Mouse (Mus musculus) liver, postnatal 0 days (tissue): Measurements from ENCODE around the gene Osbp.

Experiments
- CTCF ChIP-seq: sonication (generic); IDR thresholded peaks from 2 replicates; pipeline ENCODE4 v1.5.1; 2016; ENCODE audit warnings: antibody characterized with exemption, low read depth
- EP300 ChIP-seq: IDR thresholded peaks from 2 replicates; pipeline ENCODE4 v1.6.1; 2016; ENCODE audit warnings: antibody characterized with exemption, low read depth, mild to moderate bottlenecking

- TF ChIP-seq EP300: no peak
- TF ChIP-seq CTCF: no peak
Observed at GRCm38 (mm10) chr19:12012615-12013014, 46.9 kb downstream of the Osbp start.
